Mouse (Mus musculus) heart, adult 18-20 months (tissue): Measurements from ENCODE around the gene Ccr4. TPM values are rescaled to one million over a fixed set of nuclear protein-coding genes. Genes with fewer than 3 reads are reported as not detected.

Experiments used
- DNase-seq, 2 experiments: peaks; one replicate each; pipeline ENCODE4 v3.0.0; 2021 to 2022; ENCODE audit warnings: mixed read lengths in 1 of 2
- total RNA-seq, 2 experiments: library from RNA; stranded (reverse); gene quantifications; 2 replicates each; pipeline ENCODE4 v1.2.3; 2021

Gene Ccr4
- total RNA-seq, 2 experiments from 2014 or later = not detected

DNA sequence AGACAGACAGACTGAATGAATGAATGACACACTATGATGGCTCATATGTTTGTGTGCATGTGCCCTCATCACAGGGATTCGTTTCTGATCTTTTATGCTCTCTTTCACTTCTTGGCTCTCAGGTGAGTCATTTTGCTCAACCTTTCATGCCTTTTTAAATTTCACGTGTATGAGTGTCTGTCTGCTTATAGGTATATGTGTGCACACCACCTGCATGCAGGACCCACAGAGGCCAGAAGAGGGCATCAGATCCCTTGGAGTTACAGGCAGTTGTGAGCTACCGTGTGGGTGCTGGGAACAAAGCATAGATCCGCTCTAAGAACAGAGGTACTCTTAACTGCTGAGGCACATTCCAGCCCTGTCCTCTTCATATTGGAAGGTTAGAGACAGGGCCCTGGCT lies 36.0 kb downstream of the Ccr4 start:
- no peak for DNase-seq

- no peak for DNase-seq
Measured at GRCm38 (mm10) chr9:114468217-114468616, 36.5 kb downstream of the Ccr4 start.

GRCm38 (mm10) chr9:114466871-114467270 lies 37.8 kb downstream of the Ccr4 start:
- DNase-seq = no peak

- no peak for DNase-seq
Measured at GRCm38 (mm10) chr9:114465442-114465841, 39.3 kb downstream of the Ccr4 start.

DNA sequence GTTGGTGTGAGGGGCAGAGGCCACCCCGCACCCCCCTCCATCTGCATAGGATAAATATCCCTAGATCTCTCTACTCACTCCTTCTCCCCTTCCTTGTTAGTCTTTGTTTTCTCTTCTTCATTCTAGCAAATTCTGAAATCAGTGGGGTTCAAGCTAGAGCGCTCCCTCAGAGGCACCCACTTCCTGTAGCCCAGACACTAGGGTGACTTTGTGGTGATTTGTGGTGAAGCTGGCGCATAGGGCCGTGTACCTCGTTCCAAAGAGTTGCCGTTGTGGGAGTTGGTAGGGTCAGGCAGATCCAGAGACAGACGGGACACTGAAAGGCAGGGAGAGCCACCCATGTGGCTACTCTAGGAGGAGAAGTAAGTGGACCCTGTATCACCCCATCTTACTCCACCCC lies 42.1 kb downstream of the Ccr4 start:
- DNase-seq = no peak

DNA sequence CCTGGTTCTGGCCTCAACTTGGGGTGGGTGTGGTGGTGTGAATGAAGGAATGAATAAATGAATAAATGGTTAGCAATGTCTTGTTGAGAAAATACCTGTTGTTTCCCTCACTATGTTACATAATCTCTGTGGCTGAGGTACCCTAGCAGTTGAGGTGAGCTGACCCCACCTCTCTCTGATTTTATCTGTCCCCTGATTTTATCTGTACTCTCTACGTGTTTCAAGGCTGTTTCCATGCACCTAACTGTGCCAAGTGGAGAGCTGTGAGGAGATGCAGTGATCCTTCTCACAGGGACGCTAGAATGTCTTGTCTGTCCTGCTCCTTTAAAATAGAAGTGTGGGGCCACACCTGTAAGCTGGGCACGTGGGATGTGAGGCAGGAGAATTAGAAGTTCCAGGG lies 46.3 kb downstream of the Ccr4 start:
- DNase-seq = no peak

GRCm38 (mm10) chr9:114455420-114455819 lies 49.3 kb downstream of the Ccr4 start:
- DNase-seq = no peak

- no peak for DNase-seq
Measured at GRCm38 (mm10) chr9:114452418-114452817, 52.3 kb downstream of the Ccr4 start.

GRCm38 (mm10) chr9:114451615-114452014 lies 53.1 kb downstream of the Ccr4 start:
- no peak for DNase-seq

DNA sequence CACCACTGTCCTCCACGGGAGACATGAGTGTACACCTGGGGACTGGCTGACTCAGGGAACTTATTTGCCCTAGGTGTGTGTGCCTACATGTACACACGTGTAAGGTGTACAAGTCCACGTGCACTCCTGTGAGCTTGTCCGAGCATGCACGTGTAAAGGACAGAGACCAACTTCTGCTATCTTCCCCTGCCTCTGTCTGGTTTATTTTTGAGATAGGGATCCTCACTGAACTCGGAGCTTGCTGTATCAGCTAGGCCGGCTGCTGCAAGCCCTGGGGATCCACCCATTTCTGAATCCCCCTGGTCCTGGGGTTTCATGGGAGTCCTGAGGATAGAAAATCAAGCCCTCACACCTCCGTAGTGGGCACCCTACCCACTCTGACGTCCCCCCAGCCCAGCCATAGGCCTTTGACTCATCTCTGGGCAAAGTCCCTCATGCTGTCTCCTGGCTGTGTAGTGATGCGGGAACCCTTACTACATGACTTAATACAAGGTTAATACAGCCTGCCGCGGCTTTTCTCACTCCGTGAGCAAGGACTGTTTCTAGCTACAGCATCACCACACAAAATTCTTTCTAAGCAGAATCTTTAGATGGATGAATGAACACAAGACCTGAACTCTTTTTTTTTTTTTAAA lies 55.5 kb downstream of the Ccr4 start:
- DNase-seq = no peak

- DNase-seq = no peak
Measured at GRCm38 (mm10) chr9:114448700-114449099, 56.0 kb downstream of the Ccr4 start.

- DNase-seq = no peak
Measured at GRCm38 (mm10) chr9:114446887-114447286, 57.8 kb downstream of the Ccr4 start.

DNA sequence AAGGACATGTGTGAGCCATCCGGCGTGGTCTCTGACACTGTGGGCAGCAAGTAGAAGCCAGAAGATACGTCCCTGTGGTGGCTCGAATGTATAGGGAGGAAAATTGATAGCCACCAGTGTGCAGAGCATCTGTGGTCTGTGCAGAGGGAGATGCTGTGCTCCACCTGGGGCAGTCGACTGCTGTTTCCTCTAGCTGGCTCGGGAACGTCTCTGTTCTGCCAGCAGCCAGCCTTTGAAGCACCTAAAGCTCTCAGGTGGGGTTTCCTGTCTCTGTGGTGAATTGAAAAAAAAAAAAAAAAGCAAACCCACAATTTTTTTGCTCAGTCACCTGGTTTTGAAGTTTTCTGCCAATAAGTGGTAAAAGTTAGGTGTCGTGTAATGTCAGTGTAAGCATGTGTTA lies 61.4 kb downstream of the Ccr4 start:
- DNase-seq = no peak

- DNase-seq = no peak
Measured at GRCm38 (mm10) chr9:114442893-114443292, 61.8 kb downstream of the Ccr4 start.

DNA sequence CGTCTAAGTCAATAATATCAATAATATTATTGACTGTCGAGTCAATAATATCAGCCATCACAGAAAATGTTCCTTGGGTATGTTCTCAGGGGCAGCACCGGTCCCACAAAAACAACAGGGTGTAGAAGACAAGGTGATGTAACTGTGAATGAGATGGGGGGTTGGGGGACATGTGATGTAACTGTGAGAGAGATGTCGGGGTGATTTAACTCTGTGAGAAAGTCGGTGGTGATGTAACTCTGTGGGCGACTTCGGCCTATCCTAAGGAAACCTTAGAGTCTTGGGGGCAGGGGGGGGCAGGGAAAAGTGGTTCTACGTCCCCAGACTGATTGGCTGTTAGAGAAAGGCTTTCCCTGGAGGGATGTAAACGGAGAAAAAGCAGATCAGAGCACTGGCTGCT lies 62.5 kb downstream of the Ccr4 start:
- DNase-seq = no peak

- DNase-seq = no peak
Measured at GRCm38 (mm10) chr9:114440548-114440947, 64.2 kb downstream of the Ccr4 start.

Other genes with a start within 250 kb of the Ccr4 start
- gene Bcl2a1c, start 174.8 kb downstream of the Ccr4 start, total RNA-seq = not detected
- gene Crtap, start 114.2 kb downstream of the Ccr4 start, total RNA-seq = 10 to 100 TPM; 32.0 to 37.2 TPM
- 10 to 100 TPM; 13.9 to 15.1 TPM for gene Glb1, start 103.8 kb downstream of the Ccr4 start, total RNA-seq
- gene Tmppe, start 103.8 kb downstream of the Ccr4 start, total RNA-seq = 1 to 10 TPM; 3.3 to 3.8 TPM
- gene C130032M10Rik, start 10.8 kb upstream of the Ccr4 start, total RNA-seq = not detected
- not detected for gene Trim71, start 59.5 kb upstream of the Ccr4 start, total RNA-seq
- 10 to 100 TPM; 21.2 to 22.5 TPM for gene Cnot10, start 135.3 kb upstream of the Ccr4 start, total RNA-seq
- 10 to 100 TPM; 64.3 to 69.5 TPM for gene Dync1li1, start 183.9 kb upstream of the Ccr4 start, total RNA-seq
- 10 to 100 TPM; 25.0 to 29.5 TPM for gene Cmtm6, start 226.2 kb upstream of the Ccr4 start, total RNA-seq